Mouse (Mus musculus): ENCODE measurements around the gene Cd109. TPM values are rescaled to one million over a fixed set of nuclear protein-coding genes. Genes with fewer than 3 reads are reported as not detected.

Cd109 gene
- total RNA-seq (2021), result under 1 TPM; 0.57 to 0.76 TPM

DNA sequence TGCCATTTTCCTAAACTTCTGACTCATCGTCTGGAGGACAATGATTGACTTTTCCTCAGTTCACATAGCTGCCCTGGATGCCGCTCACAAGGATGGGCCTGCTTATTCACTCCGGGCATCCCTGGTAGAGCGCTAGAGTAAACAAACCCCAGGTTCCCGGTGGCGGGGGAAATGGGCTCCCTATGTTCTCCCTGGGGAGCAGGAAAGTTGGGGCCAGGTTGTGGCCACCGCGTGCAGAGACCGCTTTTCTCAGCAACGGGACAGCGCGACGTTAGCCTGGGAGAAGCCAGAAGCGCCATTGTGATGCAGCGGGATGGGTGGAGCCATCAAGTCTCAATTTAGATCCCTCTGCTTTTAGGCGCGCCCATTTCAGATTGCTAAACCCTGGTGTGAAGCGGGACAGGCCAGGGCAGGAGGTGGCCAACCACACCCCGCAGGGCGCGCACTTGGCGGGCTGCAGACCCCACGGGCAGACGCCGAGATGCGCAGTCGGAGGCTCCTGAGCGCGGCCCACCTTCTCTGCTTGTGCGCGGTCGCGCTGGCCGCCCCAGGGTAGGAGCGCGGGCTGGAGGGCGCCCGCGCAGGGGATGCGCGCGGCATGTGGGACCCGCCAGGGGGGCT, at the start of gene Cd109:
Cd109 (plus strand) TSS at position 146 of the 621 bp plus-strand sequence.
- DNase-seq (ENCODE audit: low spot score in 2 of 2), result peak; percentile 11 to 30
- intact Hi-C loops (cut with DNase I), result no loop called here

DNA sequence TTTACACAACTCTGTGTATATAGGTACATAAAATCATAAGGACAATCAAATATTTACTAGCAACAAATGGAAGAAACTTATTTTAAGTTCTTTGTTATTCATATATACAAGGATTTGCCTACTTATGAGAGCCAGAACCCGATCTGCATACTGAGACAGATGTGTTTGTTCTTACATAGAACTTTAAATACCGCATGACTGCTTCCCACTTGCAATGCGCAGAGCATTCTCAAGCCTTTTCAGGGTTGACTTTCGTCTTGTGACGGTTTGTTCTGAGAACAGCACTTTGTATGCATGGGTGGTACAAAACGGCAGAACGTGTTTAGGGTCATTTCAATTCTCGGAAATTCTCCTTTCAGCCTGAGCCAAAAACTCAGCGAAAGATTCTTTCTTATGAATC, 45.4 kb upstream of the Cd109 start:
- intact Hi-C loops (cut with DNase I), result no loop called here
- peak in 1 of 2 experiments; percentile 42 for DNase-seq (ENCODE audit: low spot score in 2 of 2)

- intact Hi-C loops (cut with DNase I), result no loop called here
- DNase-seq (ENCODE audit: low spot score in 2 of 2), result no peak
Measured at GRCm38 (mm10) chr9:78576466-78576865, 38.9 kb upstream of the Cd109 start.

GRCm38 (mm10) chr9:78578824-78579223, 36.5 kb upstream of the Cd109 start:
- DNase-seq (ENCODE audit: low spot score in 2 of 2), result no peak
- intact Hi-C loops (cut with DNase I), result no loop called here

DNA sequence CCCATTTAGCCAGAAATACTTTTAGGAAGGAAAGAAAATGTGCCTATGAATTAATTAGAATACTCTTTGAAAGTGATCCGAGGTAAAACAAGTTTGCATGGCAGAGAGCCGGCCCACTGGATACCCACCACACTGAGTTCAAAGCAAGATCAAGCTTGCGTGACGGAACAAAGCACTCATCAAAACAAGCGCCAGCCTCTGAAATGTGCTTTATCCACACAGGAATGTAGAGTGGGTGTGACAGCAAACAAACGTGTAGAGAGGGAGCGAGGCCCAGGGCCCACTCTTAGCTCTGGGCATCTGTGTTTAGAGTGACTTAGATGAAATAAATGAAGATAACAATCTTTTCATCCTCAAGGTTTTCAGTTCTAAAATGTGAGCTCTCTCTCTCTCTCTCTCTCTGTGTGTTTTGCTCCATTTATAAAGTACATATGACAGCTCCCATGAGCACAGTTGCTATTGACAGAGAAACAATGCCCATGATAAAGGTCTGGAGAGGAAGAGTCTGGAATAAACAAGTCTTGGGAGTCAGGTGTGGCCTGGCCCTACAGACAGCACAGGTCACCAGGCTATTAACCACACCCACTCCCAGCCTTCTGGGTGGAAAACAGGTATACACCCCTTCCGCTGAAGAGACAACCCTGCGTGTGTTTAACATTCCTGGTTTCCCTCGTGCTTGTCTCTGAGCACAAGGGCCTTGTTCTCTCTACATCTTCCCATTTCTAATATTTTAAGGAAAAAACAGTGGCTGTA, 35.5 kb upstream of the Cd109 start:
- DNase-seq (ENCODE audit: low spot score in 2 of 2), result no peak
- intact Hi-C loops (cut with DNase I), result loop anchor here (10.0 kb wide), 1 partner anchor 825 kb away; the partner anchor contains the start of gene Gclc

DNA sequence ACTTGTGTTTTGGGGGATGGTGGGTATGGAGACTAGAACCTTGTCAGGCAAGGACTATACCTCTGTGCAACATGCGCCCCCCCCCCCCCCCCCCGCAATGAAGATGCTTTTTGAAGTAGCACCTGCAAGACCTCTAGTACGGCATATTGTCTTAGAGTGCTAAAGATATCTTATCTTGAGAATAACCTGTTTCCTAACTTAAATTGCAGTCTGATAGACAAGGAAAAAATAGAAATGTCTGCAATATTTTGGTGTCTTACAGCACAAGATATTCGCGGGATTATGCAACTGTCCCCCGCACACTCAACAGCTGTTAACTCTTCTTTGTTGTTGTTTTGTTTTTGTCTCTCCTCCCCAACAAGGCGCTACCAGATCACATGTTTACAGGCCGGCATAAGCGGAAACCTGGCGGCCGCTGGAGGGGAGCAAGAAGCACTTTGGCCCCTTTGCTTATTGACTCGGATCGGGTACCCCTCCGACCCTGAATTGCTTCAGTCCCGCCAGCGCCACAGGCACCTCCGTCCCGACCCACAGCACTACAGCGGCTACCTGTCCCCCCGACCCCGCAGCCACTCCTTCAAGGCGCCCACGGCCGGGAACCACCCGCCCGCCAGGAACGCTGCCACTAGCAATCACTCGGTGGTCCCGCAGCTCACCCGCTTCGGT, 28.0 kb upstream of the Cd109 start:
- intact Hi-C loops (cut with DNase I), result loop anchor here (10.0 kb wide), 1 partner anchor 833 kb away; the partner anchor contains the start of gene Gclc
- DNase-seq (ENCODE audit: low spot score in 2 of 2), result peak; percentile 32 to 39

DNA sequence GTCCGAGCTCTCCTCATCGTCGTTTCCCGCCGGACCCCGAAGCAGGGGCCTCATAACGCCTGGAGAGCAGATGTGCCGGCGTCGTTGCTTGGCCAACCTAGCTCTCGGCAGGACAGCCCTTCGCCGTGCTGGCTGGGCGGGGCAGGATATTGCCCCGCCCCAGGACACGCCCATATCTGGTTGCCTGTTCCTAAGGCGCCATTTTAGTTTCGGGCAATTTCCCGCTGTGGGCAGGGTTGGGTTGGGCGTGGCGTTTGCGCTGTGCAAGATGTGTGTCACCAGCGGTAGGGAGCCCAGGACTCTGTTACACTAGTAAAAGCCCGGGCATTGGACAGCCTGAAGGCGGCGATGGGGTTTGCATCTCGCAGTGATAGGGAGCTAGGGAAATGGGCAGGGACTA, 27.4 kb upstream of the Cd109 start, which contains the start of gene Slc17a5:
Slc17a5 (minus strand) TSS at position 128 of the 400 bp plus-strand sequence.
- intact Hi-C loops (cut with DNase I), result loop anchor here (10.0 kb wide), 1 partner anchor 833 kb away; the partner anchor contains the start of gene Gclc
- peak; percentile 90 to 95 for DNase-seq (ENCODE audit: low spot score in 2 of 2)

GRCm38 (mm10) chr9:78588411-78589033, 26.8 kb upstream of the Cd109 start:
- DNase-seq (ENCODE audit: low spot score in 2 of 2), result peak in 1 of 2 experiments; percentile 46
- intact Hi-C loops (cut with DNase I), result loop anchor here (10.0 kb wide), 1 partner anchor 834 kb away; the partner anchor contains the start of gene Gclc

GRCm38 (mm10) chr9:78590471-78590870, 24.9 kb upstream of the Cd109 start:
- DNase-seq (ENCODE audit: low spot score in 2 of 2), result no peak
- intact Hi-C loops (cut with DNase I), result no loop called here

DNA sequence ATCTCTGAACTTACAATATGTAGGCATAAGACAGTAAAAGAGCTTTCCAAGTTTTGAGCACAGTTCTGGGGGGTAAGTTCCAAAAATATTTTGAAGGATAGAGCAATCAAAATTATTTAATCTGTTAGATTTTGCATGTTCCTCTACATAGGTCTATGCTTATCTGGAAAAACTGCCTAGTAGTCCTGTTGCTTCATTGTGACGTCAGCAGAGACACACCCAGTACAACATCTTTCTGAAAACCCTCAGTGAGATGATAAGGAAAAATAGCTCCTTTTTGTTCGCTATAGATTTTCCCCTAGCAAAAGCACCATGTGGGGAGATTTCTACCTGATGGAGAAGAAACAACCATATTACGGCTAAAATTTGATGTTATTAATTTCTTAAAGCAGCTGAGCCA, 20.1 kb upstream of the Cd109 start:
- intact Hi-C loops (cut with DNase I), result loop anchor here (5.0 kb wide), 1 partner anchor 1127 kb away; no protein-coding TSS in a partner anchor
- DNase-seq (ENCODE audit: low spot score in 2 of 2), result no peak

- intact Hi-C loops (cut with DNase I), result loop anchor here (5.0 kb wide), 1 partner anchor 1126 kb away; no protein-coding TSS in a partner anchor
Measured at GRCm38 (mm10) chr9:78595769-78596555, 19.4 kb upstream of the Cd109 start.

DNA sequence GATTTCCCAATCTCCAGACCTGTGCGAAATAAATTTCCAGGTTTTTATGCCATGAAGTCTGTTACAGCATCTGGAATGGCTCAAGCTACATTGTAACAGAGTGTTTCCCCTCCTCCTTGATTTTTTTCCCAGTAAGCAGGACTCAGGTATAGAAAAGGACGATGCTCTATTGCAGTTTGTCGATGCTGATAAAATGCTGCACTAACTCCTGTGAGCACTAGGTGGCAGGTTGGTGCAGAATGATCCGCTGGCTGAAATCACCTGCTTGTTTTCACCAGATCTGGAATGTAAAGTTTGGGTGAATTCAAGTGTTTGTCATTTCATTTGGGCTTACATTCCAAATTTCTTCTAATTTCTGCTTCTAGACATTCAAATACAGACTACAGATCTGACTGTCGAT, 18.5 kb upstream of the Cd109 start:
- intact Hi-C loops (cut with DNase I), result loop anchor here (5.0 kb wide), 1 partner anchor 1125 kb away; no protein-coding TSS in a partner anchor
- peak; percentile 62 to 69 for DNase-seq (ENCODE audit: low spot score in 2 of 2)

More at GRCm38 (mm10) chr9:78595769-78596555, 19.4 kb upstream of the Cd109 start:
- DNase-seq (ENCODE audit: low spot score in 2 of 2), result no peak

DNA sequence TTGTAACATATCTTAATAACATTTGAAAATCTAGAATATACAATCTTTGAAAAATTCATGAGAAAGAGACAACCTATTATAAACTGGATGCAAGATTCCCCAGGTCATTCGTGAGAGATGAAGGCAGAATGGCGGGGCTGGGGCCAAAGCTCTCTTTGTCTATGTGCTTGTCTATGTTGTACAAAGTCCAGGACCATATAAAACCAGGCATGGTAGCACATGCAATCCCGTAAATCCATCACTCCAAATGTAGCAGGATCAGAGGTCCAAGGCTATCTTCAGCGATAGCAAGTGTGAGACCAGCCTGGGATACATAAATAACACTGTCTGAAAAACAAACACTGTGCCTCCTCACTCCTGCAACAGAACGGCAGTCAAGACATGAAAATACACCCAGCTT, 15.4 kb upstream of the Cd109 start:
- no peak for DNase-seq (ENCODE audit: low spot score in 2 of 2)
- intact Hi-C loops (cut with DNase I), result loop anchor here (5.0 kb wide), 1 partner anchor 1122 kb away; no protein-coding TSS in a partner anchor

DNA sequence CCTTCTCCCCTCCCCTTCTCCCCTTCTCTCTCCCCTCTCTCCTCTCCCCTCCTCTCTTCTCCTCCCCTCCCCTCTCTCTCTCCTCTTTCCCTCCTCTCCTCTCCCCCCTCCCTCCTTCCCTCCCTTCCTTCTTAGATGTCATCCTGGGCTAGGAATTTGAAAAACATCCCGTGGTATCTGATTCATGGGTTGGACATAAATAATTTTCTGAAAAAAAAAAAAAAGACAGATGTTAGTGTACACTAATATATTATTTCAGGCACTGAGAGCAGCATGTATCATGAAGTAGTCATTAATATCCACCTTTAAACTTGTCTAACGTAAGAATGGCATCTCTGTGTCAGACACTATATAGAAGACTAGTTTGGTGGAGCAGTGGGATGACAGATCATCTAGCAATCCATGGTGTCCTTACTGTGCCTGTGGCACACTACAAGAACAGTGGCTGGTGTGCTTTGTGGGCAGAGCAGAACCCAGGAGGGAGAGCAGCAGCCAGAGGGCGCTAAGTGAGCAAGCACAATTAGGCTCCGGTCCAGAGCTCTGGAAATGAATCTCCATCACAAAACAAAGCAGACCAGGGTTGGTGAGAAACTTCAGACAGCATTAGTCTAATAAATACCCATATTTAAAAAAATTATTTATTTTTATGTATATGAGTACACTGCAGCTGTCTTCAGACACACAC, 14.2 kb upstream of the Cd109 start:
- DNase-seq (ENCODE audit: low spot score in 2 of 2), result peak; percentile 19 to 22
- intact Hi-C loops (cut with DNase I), result no loop called here

- DNase-seq (ENCODE audit: low spot score in 2 of 2), result peak; percentile 31 to 47
- intact Hi-C loops (cut with DNase I), result no loop called here
Measured at GRCm38 (mm10) chr9:78614201-78614600, 1.1 kb upstream of the Cd109 start.

DNA sequence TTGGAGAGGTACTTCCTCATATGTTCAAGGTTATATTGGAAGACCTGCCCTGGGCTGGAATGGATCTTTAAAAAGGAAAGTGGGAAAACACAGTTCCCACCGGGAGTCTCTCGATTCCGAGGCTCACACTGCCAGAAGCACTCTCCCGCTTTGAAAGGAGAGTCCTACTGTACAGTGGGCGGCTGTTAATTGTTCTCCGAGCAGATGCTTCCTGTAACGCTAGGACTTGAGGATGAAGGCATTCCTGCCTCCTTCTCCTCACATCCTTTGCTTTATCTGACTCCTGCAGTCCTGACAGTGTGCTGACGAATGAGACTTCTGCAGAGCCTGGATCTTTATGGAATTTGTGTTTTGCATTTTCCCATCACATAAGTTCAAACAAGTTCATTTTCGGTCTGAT, 3.9 kb downstream of the Cd109 start:
- DNase-seq (ENCODE audit: low spot score in 2 of 2), result peak in 1 of 2 experiments; percentile 8
- intact Hi-C loops (cut with DNase I), result no loop called here

GRCm38 (mm10) chr9:78623301-78623747, 8.0 kb downstream of the Cd109 start:
- intact Hi-C loops (cut with DNase I), result no loop called here
- DNase-seq (ENCODE audit: low spot score in 2 of 2), result peak; percentile 17 to 80

DNA sequence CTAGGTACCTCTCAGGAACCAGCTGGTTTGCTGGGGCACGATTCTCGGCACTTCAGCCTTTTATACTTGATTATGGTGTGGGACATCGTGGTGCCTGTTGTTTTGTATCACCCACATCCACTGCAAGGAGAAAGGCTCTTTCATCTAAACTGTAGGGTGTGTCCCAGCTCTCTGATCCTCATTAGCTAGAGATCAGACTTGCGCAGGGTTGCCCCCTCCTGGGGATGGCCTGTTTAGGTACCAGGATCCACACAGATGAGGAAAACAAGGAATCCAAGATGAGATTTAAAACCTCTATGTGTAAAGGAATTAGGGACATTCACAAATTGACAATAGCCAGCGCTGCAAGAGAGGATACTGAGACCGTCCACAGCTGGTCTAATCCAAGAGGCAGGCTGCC, 14.6 kb downstream of the Cd109 start:
- intact Hi-C loops (cut with DNase I), result no loop called here
- DNase-seq (ENCODE audit: low spot score in 2 of 2), result no peak

Data from left cerebral cortex, postnatal 25 days (tissue).